22 mouse cellular contexts compared by ENCODE assay signal in genomic region chr12:82476580-82476979, GRCm38 (mm10).
"Had no signal": no experiment of that assay in that cellular context is flagged by ENCODE, and none has a peak within 500 bp of the region (broad histone marks: within the 10 kb centered on the region; RNA-seq: fewer than 3 reads in every experiment).

No protein-coding gene starts in this region.

- H3K4me2 ChIP-seq: heart, embryonic 11.5 days; heart, embryonic 13.5 days; heart, embryonic 15.5 days; hindbrain, embryonic 14.5 days; intestine, embryonic 15.5 days; kidney, embryonic 15.5 days; limb, embryonic 13.5 days; limb, embryonic 15.5 days had no signal

- H3K36me3 ChIP-seq: heart, embryonic 13.5 days; heart, embryonic 15.5 days; intestine, embryonic 15.5 days; kidney, embryonic 15.5 days; limb, embryonic 13.5 days; limb, embryonic 15.5 days had no signal

- H3K9me3 ChIP-seq: heart, embryonic 13.5 days; heart, embryonic 15.5 days; intestine, embryonic 15.5 days; kidney, embryonic 15.5 days; limb, embryonic 13.5 days; limb, embryonic 15.5 days had no signal

- H3K27me3 ChIP-seq: heart, embryonic 13.5 days; heart, embryonic 15.5 days; kidney, embryonic 15.5 days; limb, embryonic 15.5 days had no signal

- ATAC-seq: hindbrain, embryonic 16.5 days; inflammation-experienced regulatory T-cells, adult 6 months; intestine, embryonic 15.5 days had no signal

- H3K27ac ChIP-seq: gastrocnemius, adult 2 months; heart, embryonic 13.5 days; heart, embryonic 15.5 days; hindbrain, embryonic 14.5 days; intestine, embryonic 15.5 days; kidney, embryonic 15.5 days; kidney, postnatal 0 days; limb, embryonic 13.5 days; limb, embryonic 15.5 days had no signal

- H3K9ac ChIP-seq: heart, embryonic 13.5 days; heart, embryonic 15.5 days; hindbrain, embryonic 14.5 days; intestine, embryonic 15.5 days; kidney, embryonic 15.5 days; limb, embryonic 13.5 days; limb, embryonic 15.5 days had no signal

- DNase-seq: gastrocnemius, adult 2 months; gastrocnemius, postnatal 10 days; gastrocnemius, postnatal 25 days; heart, adult 18-20 months; heart, postnatal 14 days; heart, postnatal 4 days; kidney, postnatal 14 days; layer of hippocampus, adult 9-11 months; layer of hippocampus, postnatal 36 days; left cerebral cortex, postnatal 4 days; lung, adult 18-20 months had no signal

- H3K4me3 ChIP-seq: gastrocnemius, adult 2 months; heart, embryonic 13.5 days; heart, embryonic 15.5 days; intestine, embryonic 15.5 days; kidney, embryonic 15.5 days; limb, embryonic 13.5 days; limb, embryonic 15.5 days had no signal
